Mouse (Mus musculus) thymus, postnatal 0 days (tissue): ENCODE results near the gene Tnfaip3. TPM values are rescaled to one million over a fixed set of nuclear protein-coding genes. Genes with fewer than 3 reads are reported as not detected.
A peak's percentile ranks its signal among the peaks of the same experiment; 100 is the strongest.

Experiments used
- DNase-seq: peaks from one replicate; pipeline ENCODE4 v3.0.0-alpha.2; 2015; ENCODE audit warnings: low spot score
- polyA plus RNA-seq: library from polyadenylated mRNA; unstranded; fragments of >200 nt; fragmentation: Nextera tagmentation; extraction: Ambion mirVana; gene quantifications from 2 replicates; pipeline ENCODE4 v1.2.1, GENCODE M21; 2015

The Tnfaip3 gene
- polyA plus RNA-seq, 1 experiment from 2014 or later = 26.6 TPM

DNA sequence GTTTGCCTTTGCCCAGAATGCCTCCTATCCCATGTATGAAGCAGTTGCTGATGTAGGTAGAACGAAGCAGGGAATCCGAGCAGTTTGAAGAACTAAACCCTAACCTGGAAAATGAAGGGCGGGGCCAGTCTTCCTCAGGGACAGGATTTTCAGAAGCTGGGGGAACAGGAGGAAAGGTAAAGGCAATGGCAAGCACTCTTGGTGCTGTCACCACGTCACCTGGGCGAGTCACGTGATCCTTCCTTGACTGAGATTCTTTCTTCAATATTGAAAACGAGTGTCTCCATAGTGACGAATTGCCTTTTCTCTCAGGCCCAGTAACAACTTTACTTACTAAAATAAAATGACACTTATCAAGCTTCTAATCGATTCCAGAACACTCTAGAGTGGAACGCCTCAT, 48.6 kb downstream of the Tnfaip3 start:
- DNase-seq = no peak

GRCm38 (mm10) chr10:18965601-18966000, 49.9 kb downstream of the Tnfaip3 start:
- DNase-seq = no peak

- DNase-seq = no peak
Measured at GRCm38 (mm10) chr10:18964856-18965255, 50.6 kb downstream of the Tnfaip3 start.

GRCm38 (mm10) chr10:18959777-18960492, 55.5 kb downstream of the Tnfaip3 start:
- no peak for DNase-seq

DNA sequence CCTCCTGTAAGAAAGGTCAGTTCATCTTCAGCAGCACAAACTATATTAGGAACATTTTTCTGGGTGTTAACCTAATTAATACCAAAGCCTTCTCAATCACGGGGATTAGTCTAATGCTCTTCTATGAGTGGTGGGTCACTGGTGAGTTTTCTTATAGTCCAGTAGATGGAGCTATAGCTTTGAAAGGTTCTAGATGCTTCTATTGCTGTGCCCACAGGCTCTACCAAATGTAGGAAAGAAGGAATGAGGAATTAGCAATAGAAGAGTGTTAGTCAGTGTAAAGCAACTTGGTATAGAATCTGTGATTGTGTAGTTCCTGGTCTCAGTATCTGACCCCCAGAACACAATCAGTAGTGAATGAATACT, 61.8 kb downstream of the Tnfaip3 start:
- DNase-seq = peak; percentile 67

DNA sequence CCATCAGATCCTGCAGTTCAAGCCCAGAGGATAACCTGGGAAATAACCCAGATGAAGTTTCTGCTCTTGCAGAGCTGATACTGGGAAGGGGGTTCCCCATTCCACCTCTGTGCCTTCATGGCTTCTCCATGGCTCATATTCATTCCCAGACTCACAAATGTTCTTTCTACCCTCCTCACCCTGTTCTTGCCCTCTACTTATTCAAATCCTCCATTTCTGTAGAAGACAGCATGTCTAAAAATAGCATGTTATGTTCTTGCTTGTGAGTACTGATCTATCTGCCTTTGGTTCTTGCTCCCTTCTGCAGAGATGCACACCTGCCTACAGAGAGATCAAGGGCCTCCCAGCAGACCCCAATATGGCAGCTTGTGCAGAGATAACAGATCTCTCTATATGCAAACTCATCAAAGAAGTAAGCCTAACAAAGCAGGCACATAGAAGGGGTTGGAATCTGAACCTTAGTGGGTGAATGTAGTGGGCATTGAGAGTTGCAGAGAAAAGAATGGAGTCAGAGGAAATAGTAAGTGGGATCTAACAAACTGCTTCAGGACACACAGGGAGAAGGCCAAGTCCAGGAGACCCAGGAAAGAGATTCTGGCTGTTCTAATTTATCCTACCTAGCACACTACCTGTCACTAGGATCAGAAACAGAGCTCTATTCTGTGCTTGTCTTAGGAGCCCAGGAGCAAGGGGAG, 62.3 kb downstream of the Tnfaip3 start:
- DNase-seq = peak; percentile 87

Other genes starting within 250 kb of the Tnfaip3 start
- gene Gm4922, start 228.9 kb downstream of the Tnfaip3 start, polyA plus RNA-seq = not detected in 2 replicates
- gene Perp, start 170.6 kb downstream of the Tnfaip3 start, polyA plus RNA-seq = 102 and 104 TPM in 2 replicates